Mouse (Mus musculus) heart, postnatal 0 days (tissue): ENCODE measurements around the gene Ly6g6d.

Source experiments
- CTCF ChIP-seq: IDR thresholded peaks from 2 replicates; pipeline ENCODE4 v1.5.1; 2016; ENCODE audit warnings: antibody characterized with exemption, control low read depth, low read depth
- EP300 ChIP-seq: IDR thresholded peaks from 2 replicates; pipeline ENCODE4 v1.6.1; 2016; ENCODE audit warnings: antibody characterized with exemption, low read depth

GRCm38 (mm10) chr17:35022541-35023060, 55.3 kb downstream of the Ly6g6d start:
- TF ChIP-seq CTCF (no peak), EP300 (no peak)
